21 mouse cellular contexts compared by ENCODE assay signal in genomic region chr19:24785056-24785675, GRCm38 (mm10).
DNase-seq lines count a peak whose midpoint lies in the region; ATAC-seq and TF ChIP-seq lines count a peak whose summit lies in the region.
"Had no signal": no experiment of that assay in that cellular context is flagged by ENCODE, and none has a peak within 500 bp of the region (broad histone marks: within the 10 kb centered on the region; RNA-seq: fewer than 3 reads in every experiment).

No protein-coding gene starts in this region.

- no peak for ATAC-seq in neural tube, embryonic 15.5 days (ENCODE audit: low FRiP score)
- no peak for ATAC-seq in stomach, postnatal 0 days (ENCODE audit: low FRiP score, low TSS enrichment)
- ATAC-seq: inflammation-experienced regulatory T-cells, adult 6 months; midbrain, embryonic 13.5 days had no signal

- 81% methylated on average over 15 of the region's 15 CpGs for WGBS in neural tube, embryonic 15.5 days
- 32% methylated on average over 15 of the region's 15 CpGs for WGBS in limb, embryonic 10.5 days
- 62% methylated on average over 15 of the region's 15 CpGs for WGBS in stomach, postnatal 0 days

- DNase-seq in heart, adult 11 months: peak; percentile 72
- DNase-seq in heart, postnatal 4 days: no peak
- DNase-seq in neural tube, embryonic 10.5 days (ENCODE audit: extremely low spot score, low spot score): peak; percentile 39
- peak; percentile 74 for DNase-seq in limb, embryonic 10.5 days (ENCODE audit: low spot score)
- DNase-seq in stomach, postnatal 0 days (ENCODE audit: low spot score): no peak
- DNase-seq in layer of hippocampus, adult 18-20 months (ENCODE audit: low spot score in 2 of 2): no peak
- DNase-seq in lung, postnatal 25 days (ENCODE audit: low spot score): no peak
- DNase-seq: adrenal gland, adult 8-10 months; B cell, adult 2 months; cerebellum, adult 18-20 months; gastrocnemius, postnatal 14 days; heart, postnatal 10 days; lung, adult 18-20 months; lung, postnatal 36 days; spleen, adult 18-20 months; thymus, postnatal 36 days had no signal

- no peak overlapping the region for H3K27ac ChIP-seq in neural tube, embryonic 15.5 days (replicated peaks)
- H3K27ac ChIP-seq in limb, embryonic 10.5 days: peak overlapping the region; percentile 34; the same call in 1 of the 2 replicates
- H3K27ac ChIP-seq in stomach, postnatal 0 days (replicated peaks): no peak overlapping the region
- H3K27ac ChIP-seq: kidney, postnatal 0 days; midbrain, embryonic 13.5 days; neural tube, embryonic 12.5 days had no signal

- H3K4me2 ChIP-seq in neural tube, embryonic 15.5 days: no peak overlapping the region
- H3K4me2 ChIP-seq in stomach, postnatal 0 days (replicated peaks; ENCODE audit: low read depth): no peak overlapping the region
- H3K4me2 ChIP-seq: midbrain, embryonic 13.5 days; neural tube, embryonic 12.5 days had no signal

- H3K9ac ChIP-seq in neural tube, embryonic 15.5 days (replicated peaks): no peak overlapping the region
- no peak overlapping the region for H3K9ac ChIP-seq in stomach, postnatal 0 days (ENCODE audit: low read length)
- H3K9ac ChIP-seq: midbrain, embryonic 13.5 days; neural tube, embryonic 12.5 days had no signal

- no peak overlapping the region for H3K4me3 ChIP-seq in neural tube, embryonic 15.5 days (replicated peaks)
- peak overlapping the region; percentile 7; the same call in 1 of the 2 replicates for H3K4me3 ChIP-seq in limb, embryonic 10.5 days
- H3K4me3 ChIP-seq in stomach, postnatal 0 days (ENCODE audit: low read depth, low read length): no peak overlapping the region
- H3K4me3 ChIP-seq: midbrain, embryonic 13.5 days; neural tube, embryonic 12.5 days had no signal

- no peaks in the 10 kb centered on the region for H3K27me3 ChIP-seq in neural tube, embryonic 15.5 days (replicated peaks)
- H3K27me3 ChIP-seq in limb, embryonic 10.5 days (ENCODE audit: low read depth, poor library complexity, severe bottlenecking): 0 out of 2 replicates have a peak, but pooled peaks cover 3% of the 10 kb centered on the region
- H3K27me3 ChIP-seq in stomach, postnatal 0 days (ENCODE audit: control insufficient read depth, insufficient read depth, low read length): no peaks in the 10 kb centered on the region
- H3K27me3 ChIP-seq: midbrain, embryonic 13.5 days; neural tube, embryonic 12.5 days had no signal

- TF ChIP-seq CTCF in stomach, postnatal 0 days (IDR thresholded peaks at IDR 0.05; ENCODE audit: low read depth): 0 out of 2 replicates have a peak, but pooled peaks have one; percentile 0

- H3K9me3 ChIP-seq in neural tube, embryonic 15.5 days (replicated peaks): no peaks in the 10 kb centered on the region
- no peaks in the 10 kb centered on the region for H3K9me3 ChIP-seq in limb, embryonic 10.5 days (replicated peaks)
- no peaks in the 10 kb centered on the region for H3K9me3 ChIP-seq in stomach, postnatal 0 days (ENCODE audit: control insufficient read depth, low read length)
- H3K9me3 ChIP-seq: midbrain, embryonic 13.5 days; neural tube, embryonic 12.5 days had no signal

- no peak for TF ChIP-seq EP300 in stomach, postnatal 0 days (optimal IDR thresholded peaks at IDR 0.05)

- peaks cover 22% of the 10 kb centered on the region for H3K4me1 ChIP-seq in neural tube, embryonic 15.5 days
- H3K4me1 ChIP-seq in limb, embryonic 10.5 days: peaks cover 46% of the 10 kb centered on the region
- no peaks in the 10 kb centered on the region; the same call in 1 of the 2 replicates for H3K4me1 ChIP-seq in stomach, postnatal 0 days (replicated peaks; ENCODE audit: control insufficient read depth, insufficient read depth)

- no peaks in the 10 kb centered on the region for H3K36me3 ChIP-seq in neural tube, embryonic 15.5 days
- H3K36me3 ChIP-seq in limb, embryonic 10.5 days: no peaks in the 10 kb centered on the region
- no peaks in the 10 kb centered on the region for H3K36me3 ChIP-seq in stomach, postnatal 0 days (ENCODE audit: control insufficient read depth, insufficient read depth, low read length)
- H3K36me3 ChIP-seq: midbrain, embryonic 13.5 days; neural tube, embryonic 12.5 days had no signal

Comparison
In these comparisons a context has a peak if more than half of its experiments do, and no peak if none do; other contexts are left out.
1. DNase-seq: peak in heart, adult 11 months (single experiment), neural tube, embryonic 10.5 days (single experiment) and limb, embryonic 10.5 days (single experiment); none in heart, postnatal 4 days (single experiment), stomach, postnatal 0 days (single experiment), layer of hippocampus, adult 18-20 months (0 of 2) and lung, postnatal 25 days (single experiment).